Mouse (Mus musculus) thymus, adult 2 months (tissue): ENCODE results near the gene Cdx2. TPM values are rescaled to one million over a fixed set of nuclear protein-coding genes. Genes with fewer than 3 reads are reported as not detected.

Experiments used
- DNase-seq: peaks from one replicate; pipeline ENCODE4 v3.0.0; 2021
- H3K27ac ChIP-seq: fragments of 200-500 bp; 2 replicates; pipeline ENCODE4 v1.5.1; 2012; ENCODE audit warnings: low read length, control low read depth; ENCODE audit not compliant: control insufficient read depth, insufficient read depth
- H3K27me3 ChIP-seq: fragments of 200-500 bp; 2 replicates; pipeline ENCODE4 v1.6.1; 2012; ENCODE audit warnings: mild to moderate bottlenecking, low read length, moderate library complexity, mixed read lengths; ENCODE audit not compliant: control insufficient read depth, insufficient read depth
- H3K36me3 ChIP-seq: fragments of 200-500 bp; 2 replicates; pipeline ENCODE4 v1.6.1; 2012; ENCODE audit warnings: mild to moderate bottlenecking, low read length, moderate library complexity; ENCODE audit not compliant: control insufficient read depth, insufficient read depth
- H3K4me1 ChIP-seq: fragments of 200-500 bp; replicated peaks from 2 replicates; pipeline ENCODE4 v1.6.1; 2012; ENCODE audit warnings: low read length; ENCODE audit not compliant: control insufficient read depth, insufficient read depth
- H3K4me3 ChIP-seq: fragments of 200-500 bp; 2 replicates; pipeline ENCODE4 v1.5.1; 2012; ENCODE audit warnings: mild to moderate bottlenecking, low read length, control low read depth, moderate library complexity; ENCODE audit not compliant: control insufficient read depth, insufficient read depth
- CTCF ChIP-seq: fragments of 200-500 bp; IDR thresholded peaks from 2 replicates; pipeline ENCODE4 v1.5.1; 2012; ENCODE audit warnings: mild to moderate bottlenecking, control low read depth, low read length, moderate library complexity, borderline replicate concordance; ENCODE audit not compliant: control insufficient read depth, poor library complexity, insufficient read depth; ENCODE audit errors: extremely low read depth
- POLR2A ChIP-seq: fragments of 200-500 bp; IDR thresholded peaks from 2 replicates; pipeline ENCODE4 v1.6.1; 2012; ENCODE audit warnings: mild to moderate bottlenecking, low read length, control low read depth, moderate library complexity; ENCODE audit not compliant: control insufficient read depth, poor library complexity, insufficient read depth; ENCODE audit errors: extremely low read depth
- WGBS: fragments of 180-500 bp; shearing (Covaris S2); methylation state at CpG from one replicate; pipeline ENCODE4 v1.1.7; 2018; 5-methylcytosine and 5-hydroxymethylcytosine counted together
- polyA plus RNA-seq: library from polyadenylated mRNA; depleted of rRNA; stranded (reverse); fragments of >200 nt; gene quantifications from 2 replicates; pipeline ENCODE4 v1.2.3, GENCODE M21; 2012

The Cdx2 gene
- polyA plus RNA-seq, 1 experiment = 0.32 TPM

GRCm38 (mm10) chr5:147309786-147310185 is 2.7 kb upstream of the Cdx2 start:
- DNase-seq = no peak
- 3% methylated on average over 2 of the region's 2 CpGs for WGBS
- Histone ChIP-seq H3K36me3 (no peaks in the 10 kb centered on the region), H3K4me3 (no peak overlapping the region), H3K4me1 (no peaks in the 10 kb centered on the region), H3K27me3 (peaks cover 43% of the 10 kb centered on the region), H3K27ac (no peak overlapping the region)
- TF ChIP-seq POLR2A (no peak), CTCF (no peak)

- H3K27me3 ChIP-seq = peaks cover 38% of the 10 kb centered on the region
- TF ChIP-seq POLR2A (no peak), CTCF (no peak)
- H3K36me3 ChIP-seq = no peaks in the 10 kb centered on the region
- DNase-seq = no peak
- 27% methylated on average over 9 of the region's 9 CpGs for WGBS
- no peaks in the 10 kb centered on the region for H3K4me1 ChIP-seq
- H3K27ac ChIP-seq = no peak overlapping the region
- H3K4me3 ChIP-seq = no peak overlapping the region
These were observed 1.4 kb upstream of the Cdx2 start for GRCm38 (mm10) chr5:147308451-147308850.

DNA sequence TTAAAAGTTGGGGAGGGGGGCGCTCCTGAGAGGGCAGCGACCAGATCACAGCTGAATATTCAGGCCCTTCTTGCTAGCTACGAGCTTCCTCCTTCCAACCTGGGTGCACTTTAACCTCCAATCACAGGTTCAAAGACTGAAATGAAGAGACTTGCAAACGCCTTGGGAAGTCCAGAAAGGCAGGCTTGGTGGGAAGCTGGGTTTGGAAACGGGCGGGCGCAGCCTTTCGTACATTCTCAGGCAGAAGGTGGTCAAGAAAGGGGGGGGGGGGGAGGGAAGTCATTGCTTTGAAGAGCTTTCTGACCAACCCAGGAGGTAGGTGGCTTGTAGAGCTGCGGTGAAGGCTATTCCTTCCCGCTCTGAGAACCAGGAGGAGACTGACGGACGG is 322 bp upstream of the Cdx2 start:
- H3K4me1 ChIP-seq = no peaks in the 10 kb centered on the region
- no peak overlapping the region for H3K4me3 ChIP-seq
- no peak for DNase-seq
- WGBS = 16% methylated on average over 12 of the region's 12 CpGs
- no peak for TF ChIP-seq POLR2A
- no peak for TF ChIP-seq CTCF
- H3K36me3 ChIP-seq = no peaks in the 10 kb centered on the region
- no peak overlapping the region for H3K27ac ChIP-seq
- peaks cover 36% of the 10 kb centered on the region for H3K27me3 ChIP-seq

DNA sequence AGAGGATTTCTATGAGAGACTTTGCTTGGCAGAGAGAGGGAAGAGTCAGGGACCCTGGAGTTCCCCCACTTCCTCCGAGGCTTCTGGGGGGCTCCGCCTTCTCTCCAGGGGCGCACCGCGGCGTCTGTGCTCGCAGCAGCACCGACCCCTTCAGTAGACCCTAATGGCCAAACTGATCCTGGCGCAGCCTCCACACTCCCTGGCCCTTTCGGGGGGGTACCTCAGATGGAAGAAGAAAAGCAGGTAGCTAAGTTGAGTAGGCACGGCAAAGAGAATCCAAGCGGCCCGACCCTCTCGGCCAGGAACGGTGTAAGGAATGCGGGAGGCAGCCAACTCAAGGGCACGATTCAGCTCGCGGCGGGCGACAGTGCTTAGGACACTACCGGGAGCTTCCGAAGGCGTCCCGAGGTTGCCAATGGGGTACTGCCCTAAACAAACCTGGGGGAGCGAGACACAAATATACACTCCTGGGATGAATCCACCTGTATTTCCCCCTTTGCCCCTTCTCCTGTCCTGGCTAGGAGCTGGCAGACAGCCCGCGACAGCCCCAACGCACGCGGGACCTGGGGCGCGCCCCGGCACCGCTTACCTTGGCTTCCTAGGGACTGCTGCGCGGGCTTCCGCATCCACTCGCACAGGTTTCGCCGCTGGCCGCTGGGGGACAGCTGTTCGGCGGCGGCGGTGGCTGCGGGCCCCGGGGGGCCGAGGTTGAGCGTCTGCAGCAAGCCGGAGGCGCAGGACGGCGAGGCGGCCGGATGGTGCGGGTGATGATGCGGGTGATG is 1.0 kb downstream of the Cdx2 start:
- 4% methylated on average over 58 of the region's 58 CpGs for WGBS
- DNase-seq = no peak
- no peak for TF ChIP-seq CTCF
- no peak for TF ChIP-seq POLR2A
- Histone ChIP-seq H3K27me3 (peaks cover 38% of the 10 kb centered on the region), H3K4me1 (no peaks in the 10 kb centered on the region), H3K4me3 (no peak overlapping the region), H3K27ac (no peak overlapping the region), H3K36me3 (no peaks in the 10 kb centered on the region)

DNA sequence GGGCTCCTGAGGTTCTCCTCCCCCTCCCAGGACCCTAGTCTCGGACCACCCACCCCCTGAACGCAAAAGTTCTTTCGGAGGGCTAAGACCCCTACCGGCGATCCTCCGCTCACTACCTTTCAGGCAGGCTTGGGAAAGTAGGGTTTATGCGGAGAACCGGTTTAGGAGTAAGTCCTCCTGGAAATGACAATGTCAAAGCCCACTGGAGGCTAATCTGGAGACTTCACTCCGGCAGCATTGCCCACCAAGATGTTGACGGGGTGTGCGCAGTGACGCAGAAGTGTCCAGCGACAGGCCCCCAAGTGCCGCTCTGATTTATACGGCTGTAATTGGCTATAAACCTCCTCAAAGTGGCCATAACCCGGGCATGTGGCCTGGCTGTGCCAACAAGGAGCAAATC is 1.9 kb downstream of the Cdx2 start:
- Histone ChIP-seq H3K27me3 (peaks cover 41% of the 10 kb centered on the region), H3K36me3 (no peaks in the 10 kb centered on the region), H3K27ac (no peak overlapping the region), H3K4me3 (no peak overlapping the region), H3K4me1 (no peaks in the 10 kb centered on the region)
- no peak for TF ChIP-seq CTCF
- TF ChIP-seq POLR2A = no peak
- WGBS = 12% methylated on average over 16 of the region's 16 CpGs
- DNase-seq = no peak

- no peak for TF ChIP-seq POLR2A
- TF ChIP-seq CTCF = no peak
- H3K4me1 ChIP-seq = no peaks in the 10 kb centered on the region
- no peak for DNase-seq
- H3K4me3 ChIP-seq = no peak overlapping the region
- H3K27ac ChIP-seq = no peak overlapping the region
- 5% methylated on average over 54 of the region's 54 CpGs for WGBS
- no peaks in the 10 kb centered on the region for H3K36me3 ChIP-seq
- H3K27me3 ChIP-seq = peaks cover 47% of the 10 kb centered on the region
These were observed 2.6 kb downstream of the Cdx2 start for GRCm38 (mm10) chr5:147304276-147305155.
